Mouse (Mus musculus): ENCODE measurements around the gene Il1rl2. TPM values are rescaled to one million over a fixed set of nuclear protein-coding genes. Genes with fewer than 3 reads are reported as not detected.

Gene Il1rl2
- total RNA-seq (2014; rRNA removed; ENCODE audit: low replicate concordance): 2.5 and 9.4 TPM in 2 replicates
- polyA plus RNA-seq (2015; fragmentation: Nextera tagmentation; extraction: Ambion mirVana): 2.3 and 2.5 TPM in 2 replicates

GRCm38 (mm10) chr1:40324457-40324856 lies at the start of gene Il1rl2:
Gene Il1rl2, plus strand, starts transcription at chr1:40324610.
- Histone ChIP-seq H3K9me3 (replicated peaks; ENCODE audit: control insufficient read depth, low read length) (no peaks in the 10 kb centered on the region), H3K27ac (ENCODE audit: low read depth) (0 out of 2 replicates have a peak within 1 kb of the TSS, but pooled peaks have one; percentile 14), H3K9ac (replicated peaks; ENCODE audit: low read depth, low read length) (peak within 1 kb of the TSS; percentile 43), H3K4me2 (ENCODE audit: low read depth, low read length) (peak within 1 kb of the TSS; percentile 72), H3K4me3 (ENCODE audit: low read depth, low read length) (peak within 1 kb of the TSS; percentile 56), H3K4me1 (ENCODE audit: control insufficient read depth, insufficient read depth) (peaks cover 10% of the 10 kb centered on the region; the same call in 1 of the 2 replicates), H3K27me3 (ENCODE audit: control insufficient read depth, insufficient read depth, low read length) (peaks cover 19% of the 10 kb centered on the region), H3K36me3 (replicated peaks; ENCODE audit: control insufficient read depth, insufficient read depth, low read length) (no peaks in the 10 kb centered on the region)
- ATAC-seq (ENCODE audit: insufficient read depth, low read depth) (peak; percentile 64; the same call in 1 of the 2 replicates), DNase-seq (ENCODE audit: low spot score) (peak; percentile 69)
- TF ChIP-seq CTCF (IDR thresholded peaks at IDR 0.05; ENCODE audit: low read depth): no peak
- no peak for TF ChIP-seq EP300 (IDR thresholded peaks at IDR 0.05; ENCODE audit: low read depth)
- 35% methylated on average over 6 of the region's 6 CpGs for WGBS

GRCm38 (mm10) chr1:40275285-40276013 lies 49.0 kb upstream of the Il1rl2 start:
- no peaks in the 10 kb centered on the region for H3K27me3 ChIP-seq (ENCODE audit: control insufficient read depth, insufficient read depth, low read length)
- WGBS: 53% methylated on average over 10 of the region's 10 CpGs
- peak overlapping the region; percentile 26 for H3K27ac ChIP-seq (ENCODE audit: low read depth)
- ATAC-seq (ENCODE audit: insufficient read depth, low read depth) (peak; percentile 17; the same call in 1 of the 2 replicates), DNase-seq (ENCODE audit: low spot score) (peak; percentile 27)
- no peak for TF ChIP-seq CTCF (IDR thresholded peaks at IDR 0.05; ENCODE audit: low read depth)
- no peaks in the 10 kb centered on the region for H3K9me3 ChIP-seq (replicated peaks; ENCODE audit: control insufficient read depth, low read length)
- H3K4me1 ChIP-seq (ENCODE audit: control insufficient read depth, insufficient read depth): peaks cover 12% of the 10 kb centered on the region; the same call in 1 of the 2 replicates
- no peaks in the 10 kb centered on the region for H3K36me3 ChIP-seq (replicated peaks; ENCODE audit: control insufficient read depth, insufficient read depth, low read length)
- no peak overlapping the region for H3K9ac ChIP-seq (replicated peaks; ENCODE audit: low read depth, low read length)
- H3K4me3 ChIP-seq (ENCODE audit: low read depth, low read length): no peak overlapping the region
- H3K4me2 ChIP-seq (ENCODE audit: low read depth, low read length): no peak overlapping the region; the same call in 1 of the 2 replicates

- TF ChIP-seq CTCF (IDR thresholded peaks at IDR 0.05; ENCODE audit: low read depth) (no peak), EP300 (IDR thresholded peaks at IDR 0.05; ENCODE audit: low read depth) (no peak)
Measured at GRCm38 (mm10) chr1:40277944-40278343, 46.5 kb upstream of the Il1rl2 start.

GRCm38 (mm10) chr1:40278720-40279119 lies 45.7 kb upstream of the Il1rl2 start:
- Histone ChIP-seq H3K4me2 (ENCODE audit: low read depth, low read length) (no peak overlapping the region), H3K36me3 (replicated peaks; ENCODE audit: control insufficient read depth, insufficient read depth, low read length) (no peaks in the 10 kb centered on the region), H3K27me3 (ENCODE audit: control insufficient read depth, insufficient read depth, low read length) (no peaks in the 10 kb centered on the region), H3K9me3 (replicated peaks; ENCODE audit: control insufficient read depth, low read length) (no peaks in the 10 kb centered on the region), H3K27ac (ENCODE audit: low read depth) (no peak overlapping the region), H3K9ac (replicated peaks; ENCODE audit: low read depth, low read length) (no peak overlapping the region), H3K4me3 (ENCODE audit: low read depth, low read length) (no peak overlapping the region), H3K4me1 (ENCODE audit: control insufficient read depth, insufficient read depth) (peaks cover 2% of the 10 kb centered on the region; the same call in 1 of the 2 replicates)
- TF ChIP-seq CTCF (IDR thresholded peaks at IDR 0.05; ENCODE audit: low read depth) (no peak), EP300 (IDR thresholded peaks at IDR 0.05; ENCODE audit: low read depth) (no peak)
- 85% methylated on average over 2 of the region's 2 CpGs for WGBS
- DNase-seq (ENCODE audit: low spot score) (no peak), ATAC-seq (ENCODE audit: insufficient read depth, low read depth) (no peak)

More at GRCm38 (mm10) chr1:40277944-40278343, 46.5 kb upstream of the Il1rl2 start:
- 80% methylated on average over 4 of the region's 4 CpGs for WGBS
- Histone ChIP-seq H3K4me2 (ENCODE audit: low read depth, low read length) (no peak overlapping the region), H3K9me3 (replicated peaks; ENCODE audit: control insufficient read depth, low read length) (no peaks in the 10 kb centered on the region), H3K36me3 (replicated peaks; ENCODE audit: control insufficient read depth, insufficient read depth, low read length) (no peaks in the 10 kb centered on the region), H3K9ac (replicated peaks; ENCODE audit: low read depth, low read length) (no peak overlapping the region), H3K4me1 (ENCODE audit: control insufficient read depth, insufficient read depth) (peaks cover 6% of the 10 kb centered on the region; the same call in 1 of the 2 replicates), H3K27ac (ENCODE audit: low read depth) (no peak overlapping the region), H3K27me3 (ENCODE audit: control insufficient read depth, insufficient read depth, low read length) (no peaks in the 10 kb centered on the region), H3K4me3 (ENCODE audit: low read depth, low read length) (no peak overlapping the region)
- ATAC-seq (ENCODE audit: insufficient read depth, low read depth) (no peak), DNase-seq (ENCODE audit: low spot score) (no peak)

GRCm38 (mm10) chr1:40279182-40279743 lies 45.1 kb upstream of the Il1rl2 start:
- Histone ChIP-seq H3K27ac (ENCODE audit: low read depth) (no peak overlapping the region), H3K36me3 (replicated peaks; ENCODE audit: control insufficient read depth, insufficient read depth, low read length) (no peaks in the 10 kb centered on the region), H3K27me3 (ENCODE audit: control insufficient read depth, insufficient read depth, low read length) (no peaks in the 10 kb centered on the region), H3K4me2 (ENCODE audit: low read depth, low read length) (no peak overlapping the region), H3K4me3 (ENCODE audit: low read depth, low read length) (no peak overlapping the region), H3K9ac (replicated peaks; ENCODE audit: low read depth, low read length) (no peak overlapping the region), H3K9me3 (replicated peaks; ENCODE audit: control insufficient read depth, low read length) (no peaks in the 10 kb centered on the region), H3K4me1 (ENCODE audit: control insufficient read depth, insufficient read depth) (no peaks in the 10 kb centered on the region; the same call in 1 of the 2 replicates)
- 81% methylated on average over 11 of the region's 11 CpGs for WGBS
- ATAC-seq (ENCODE audit: insufficient read depth, low read depth): no peak
- TF ChIP-seq EP300 (IDR thresholded peaks at IDR 0.05; ENCODE audit: low read depth): no peak
- TF ChIP-seq CTCF (IDR thresholded peaks at IDR 0.05; ENCODE audit: low read depth): no peak
- no peak for DNase-seq (ENCODE audit: low spot score)

All from heart, postnatal 0 days (tissue).